Mouse (Mus musculus): ENCODE measurements around the gene Rbm44. TPM values are rescaled to one million over a fixed set of nuclear protein-coding genes. Genes with fewer than 3 reads are reported as not detected.
A peak's percentile ranks its signal among the peaks of the same experiment; 100 is the strongest.

Gene Rbm44
- total RNA-seq (2018; cell fraction: chromatin; rRNA removed): 1 to 10 TPM in 5 of 26 experiments, under 1 TPM in 9, not detected in 12; 0.33 to 1.8 (median 0.61) TPM
- under 1 TPM in 21 of 26 experiments, not detected in 5; 0.03 to 0.58 (median 0.14) TPM for total RNA-seq (2018; cell fraction: cytosol; rRNA removed)
- 1 to 10 TPM in 4 of 26 experiments, under 1 TPM in 9, not detected in 13; 0.24 to 3.2 (median 0.50) TPM for total RNA-seq (2018; cell fraction: nucleus; rRNA removed)
- 0.10 to 0.59 TPM in 2 of 3 replicates, not detected in the other for polyA plus RNA-seq (2018)

- no peaks in the 10 kb centered on the region for H3K36me3 ChIP-seq (ENCODE audit: inconsistent target)
- WGBS (ENCODE audit: missing documents): 85% methylated on average over 20 of the region's 20 CpGs
Observed at GRCm38 (mm10) chr1:91144813-91145212, at the start of gene Rbm44. Rbm44 (plus strand) TSS chr1:91145089.

DNA sequence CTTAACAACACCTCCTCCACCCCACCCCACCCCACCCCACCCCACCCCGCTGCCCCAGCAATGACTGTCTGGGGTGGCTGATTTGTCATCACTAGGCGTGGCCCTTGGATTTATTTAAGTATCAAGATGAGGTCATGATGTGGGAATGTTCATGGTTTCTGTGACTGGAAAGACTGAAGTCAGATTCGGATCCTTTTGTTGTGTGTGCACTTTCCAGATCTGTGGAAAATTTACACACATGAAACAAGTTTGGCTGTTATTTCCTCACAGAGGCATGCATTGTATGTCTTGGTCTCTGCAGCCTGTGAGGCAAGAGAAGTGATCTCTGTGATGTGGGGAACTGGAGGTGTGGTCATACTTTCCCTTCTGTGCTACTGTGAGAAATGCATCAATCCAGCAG lies 49.6 kb upstream of the Rbm44 start:
- Histone ChIP-seq H3K79me2 (ENCODE audit: inconsistent target) (peaks cover 98% of the 10 kb centered on the region), H3K4me3 (ENCODE audit: inconsistent target) (no peak overlapping the region), H3K36me3 (ENCODE audit: inconsistent target) (no peaks in the 10 kb centered on the region; the same call in 1 of the 2 replicates), H3K27ac (peak overlapping the region; percentile 17; the same call in 1 of the 2 replicates)
- WGBS (ENCODE audit: missing documents): 58% methylated on average over 2 of the region's 3 CpGs

More at GRCm38 (mm10) chr1:91144813-91145212, at the start of gene Rbm44:
- Histone ChIP-seq H3K27ac (no peak within 1 kb of the TSS), H3K79me2 (ENCODE audit: inconsistent target) (no peaks in the 10 kb centered on the region), H3K4me3 (ENCODE audit: inconsistent target) (no peak within 1 kb of the TSS)

- peaks cover 98% of the 10 kb centered on the region for H3K79me2 ChIP-seq (ENCODE audit: inconsistent target)
- no peak overlapping the region for H3K4me3 ChIP-seq (ENCODE audit: inconsistent target)
- whole genome bisulfite sequencing (ENCODE audit: missing documents): 94% methylated on average over 1 of the region's 1 CpGs
- H3K27ac ChIP-seq: peak overlapping the region; percentile 40
- peaks cover 3% of the 10 kb centered on the region for H3K36me3 ChIP-seq (ENCODE audit: inconsistent target)
Observed at GRCm38 (mm10) chr1:91095853-91096252, 49.0 kb upstream of the Rbm44 start.

- Histone ChIP-seq H3K79me2 (ENCODE audit: inconsistent target) (peaks cover 98% of the 10 kb centered on the region), H3K4me3 (ENCODE audit: inconsistent target) (no peak overlapping the region), H3K27ac (peak overlapping the region; percentile 40), H3K36me3 (ENCODE audit: inconsistent target) (peaks cover 10% of the 10 kb centered on the region)
- WGBS (ENCODE audit: missing documents): 34% methylated on average over 5 of the region's 5 CpGs
Observed at GRCm38 (mm10) chr1:91096490-91096889, 48.4 kb upstream of the Rbm44 start.

DNA sequence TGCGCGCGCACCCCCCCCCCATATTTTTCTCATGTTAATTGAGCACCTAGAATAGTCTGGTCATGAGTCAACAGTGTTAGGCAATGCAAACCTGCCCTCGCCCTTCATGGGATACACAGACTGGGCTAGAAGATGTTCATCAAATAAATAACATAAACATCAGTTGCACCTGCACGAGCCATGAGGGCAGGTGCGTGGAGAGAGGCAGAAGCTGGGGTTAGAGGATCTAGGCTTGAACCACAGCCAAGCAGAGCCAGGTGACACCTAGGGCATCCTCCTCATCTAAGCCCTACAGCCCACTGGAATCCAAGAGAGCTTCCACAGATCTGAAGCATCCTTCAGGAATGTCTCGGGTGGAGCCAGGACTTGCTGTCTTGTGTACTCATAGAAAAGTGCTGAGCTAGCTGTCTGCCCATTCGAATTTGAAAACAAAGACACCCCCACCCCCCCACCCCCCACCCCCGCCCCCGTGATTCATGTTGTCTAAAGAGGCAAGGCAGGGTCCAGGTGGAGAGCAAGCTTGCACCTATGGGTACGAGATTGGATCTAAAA lies 47.5 kb upstream of the Rbm44 start:
- peaks cover 18% of the 10 kb centered on the region for H3K36me3 ChIP-seq (ENCODE audit: inconsistent target)
- H3K79me2 ChIP-seq (ENCODE audit: inconsistent target): peaks cover 98% of the 10 kb centered on the region
- no peak overlapping the region for H3K27ac ChIP-seq
- 91% methylated on average over 11 of the region's 11 CpGs for WGBS (ENCODE audit: missing documents)
- no peak overlapping the region for H3K4me3 ChIP-seq (ENCODE audit: inconsistent target)

DNA sequence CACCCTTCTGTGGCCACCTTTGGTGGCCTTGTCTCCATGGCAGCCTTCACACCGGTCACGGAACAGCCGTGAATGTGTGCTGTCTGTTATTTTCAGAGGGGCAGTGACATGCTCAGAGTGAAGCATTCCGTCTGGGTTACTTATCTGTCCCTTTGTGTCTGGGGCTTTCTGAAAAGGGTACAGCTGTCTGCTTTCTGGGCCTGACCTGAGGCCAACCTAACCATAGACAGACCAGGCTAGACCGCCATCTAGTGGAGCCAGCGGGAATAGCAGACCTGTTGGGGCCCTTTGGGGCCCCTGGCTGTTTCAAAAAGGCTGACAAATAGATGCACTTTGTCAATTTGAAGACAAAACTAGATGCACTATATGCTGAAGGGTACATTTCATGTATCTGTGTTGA lies 46.0 kb upstream of the Rbm44 start:
- peaks cover 34% of the 10 kb centered on the region for H3K36me3 ChIP-seq (ENCODE audit: inconsistent target)
- no peak overlapping the region for H3K4me3 ChIP-seq (ENCODE audit: inconsistent target)
- 40% methylated on average over 6 of the region's 6 CpGs for WGBS (ENCODE audit: missing documents)
- H3K79me2 ChIP-seq (ENCODE audit: inconsistent target): peaks cover 83% of the 10 kb centered on the region
- no peak overlapping the region for H3K27ac ChIP-seq

DNA sequence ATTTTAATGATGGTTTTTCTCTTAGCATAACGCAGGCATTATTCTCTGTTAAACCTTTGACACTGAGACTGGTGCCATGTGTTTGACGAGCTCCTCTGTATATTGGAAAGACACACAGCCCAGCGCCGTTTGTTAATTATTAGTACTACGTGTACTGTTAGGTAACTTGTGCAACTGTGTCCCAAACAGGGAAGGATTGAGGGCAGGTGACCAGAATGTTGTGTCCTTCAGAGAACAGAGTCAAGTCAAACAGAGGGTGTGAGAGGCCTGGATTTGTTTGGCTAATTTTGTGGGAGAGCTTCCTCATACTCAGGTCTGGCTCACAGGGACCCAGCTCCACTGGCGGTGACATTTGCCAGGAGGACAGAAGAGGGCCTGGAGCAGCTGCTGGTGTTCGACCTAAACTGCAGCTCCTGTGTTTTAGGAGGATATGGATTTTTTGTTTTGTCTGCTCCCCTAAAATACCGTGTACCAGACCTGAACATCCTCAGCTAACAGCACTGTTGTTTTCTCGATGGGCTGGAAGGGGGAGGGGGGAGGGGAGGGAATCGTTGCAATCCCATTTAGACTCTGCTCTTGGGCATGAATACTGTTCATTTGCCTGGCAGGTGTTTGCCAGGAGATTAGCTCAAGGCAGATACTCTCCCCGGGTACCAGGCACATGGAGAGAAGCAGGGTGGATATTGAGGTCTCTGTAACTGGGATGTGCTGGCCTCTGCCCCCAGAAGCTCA lies 43.0 kb upstream of the Rbm44 start:
- Histone ChIP-seq H3K79me2 (ENCODE audit: inconsistent target) (peaks cover 55% of the 10 kb centered on the region), H3K36me3 (ENCODE audit: inconsistent target) (peaks cover 63% of the 10 kb centered on the region), H3K4me3 (ENCODE audit: inconsistent target) (no peak overlapping the region), H3K27ac (no peak overlapping the region)
- WGBS (ENCODE audit: missing documents): 94% methylated on average over 11 of the region's 11 CpGs

DNA sequence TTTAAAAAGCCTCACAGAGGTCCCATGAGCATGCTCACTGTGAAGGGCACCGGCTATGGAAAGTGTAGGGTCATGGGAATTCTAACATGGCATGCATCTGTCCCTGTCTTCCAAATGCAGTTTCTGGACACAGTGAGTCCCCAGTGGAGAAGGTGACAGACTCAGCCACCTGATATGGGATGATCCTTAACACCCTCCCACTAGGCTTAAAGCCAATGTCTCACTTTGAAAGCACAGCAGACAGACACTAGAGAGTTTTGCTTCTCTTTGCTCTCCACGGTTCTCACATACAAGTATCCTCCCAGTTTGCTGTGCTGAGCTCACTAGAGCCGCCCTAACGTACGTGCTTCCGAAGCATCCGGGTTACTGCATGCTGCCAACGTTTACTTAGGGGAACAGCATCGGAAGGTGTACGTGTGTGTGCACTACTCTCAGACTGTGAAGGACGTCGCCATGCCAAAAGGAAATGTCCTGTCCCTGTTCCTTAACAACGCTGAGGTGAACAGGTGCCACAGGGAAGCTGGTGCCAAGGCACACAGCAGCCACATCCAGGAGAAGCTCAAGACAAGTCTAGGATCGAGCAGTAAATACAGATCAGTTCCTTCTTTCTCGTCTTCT lies 41.4 kb upstream of the Rbm44 start:
- Histone ChIP-seq H3K79me2 (ENCODE audit: inconsistent target) (peaks cover 39% of the 10 kb centered on the region), H3K27ac (no peak overlapping the region), H3K36me3 (ENCODE audit: inconsistent target) (peaks cover 78% of the 10 kb centered on the region), H3K4me3 (ENCODE audit: inconsistent target) (no peak overlapping the region)
- 92% methylated on average over 15 of the region's 15 CpGs for WGBS (ENCODE audit: missing documents)

- 89% methylated on average over 5 of the region's 5 CpGs for WGBS (ENCODE audit: missing documents)
- H3K79me2 ChIP-seq (ENCODE audit: inconsistent target): no peaks in the 10 kb centered on the region
- no peak overlapping the region for H3K27ac ChIP-seq
- H3K4me3 ChIP-seq (ENCODE audit: inconsistent target): no peak overlapping the region
- peaks cover 93% of the 10 kb centered on the region for H3K36me3 ChIP-seq (ENCODE audit: inconsistent target)
Observed at GRCm38 (mm10) chr1:91107548-91107947, 37.3 kb upstream of the Rbm44 start.

- Histone ChIP-seq H3K4me3 (ENCODE audit: inconsistent target) (no peak overlapping the region), H3K36me3 (ENCODE audit: inconsistent target) (peaks cover 93% of the 10 kb centered on the region), H3K79me2 (ENCODE audit: inconsistent target) (no peaks in the 10 kb centered on the region), H3K27ac (no peak overlapping the region)
- WGBS (ENCODE audit: missing documents): 82% methylated on average over 4 of the region's 4 CpGs
Observed at GRCm38 (mm10) chr1:91109302-91109701, 35.6 kb upstream of the Rbm44 start.

- H3K79me2 ChIP-seq (ENCODE audit: inconsistent target): no peaks in the 10 kb centered on the region
- 97% methylated on average over 13 of the region's 14 CpGs for WGBS (ENCODE audit: missing documents)
Observed at GRCm38 (mm10) chr1:91112171-91112570, 32.7 kb upstream of the Rbm44 start.

DNA sequence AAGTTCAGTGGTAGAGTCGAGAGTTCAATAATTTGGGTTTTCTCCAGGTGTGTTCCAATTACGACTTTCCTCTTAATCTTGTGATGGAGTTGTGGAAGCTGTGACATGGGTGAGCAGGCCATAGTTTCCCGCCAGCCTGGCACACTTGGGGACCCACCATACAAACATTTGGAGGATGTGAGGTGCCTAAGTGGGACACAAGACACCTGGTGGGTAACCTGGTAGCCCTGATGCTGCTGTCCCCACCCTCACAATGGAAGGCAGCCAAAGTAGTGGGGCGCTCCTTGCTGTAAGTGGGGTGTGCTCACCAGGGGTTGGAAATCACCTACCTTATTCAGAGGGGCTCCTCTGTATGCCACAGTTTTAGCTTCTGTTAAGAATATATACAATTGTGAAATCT lies 32.3 kb upstream of the Rbm44 start:
- Histone ChIP-seq H3K36me3 (ENCODE audit: inconsistent target) (peaks cover 88% of the 10 kb centered on the region), H3K27ac (no peak overlapping the region)

More at GRCm38 (mm10) chr1:91112171-91112570, 32.7 kb upstream of the Rbm44 start:
- H3K36me3 ChIP-seq (ENCODE audit: inconsistent target): peaks cover 87% of the 10 kb centered on the region
- H3K4me3 ChIP-seq (ENCODE audit: inconsistent target): no peak overlapping the region
- H3K27ac ChIP-seq: no peak overlapping the region

GRCm38 (mm10) chr1:91122121-91122520 lies 22.8 kb upstream of the Rbm44 start:
- Histone ChIP-seq H3K27ac (no peak overlapping the region), H3K79me2 (ENCODE audit: inconsistent target) (no peaks in the 10 kb centered on the region), H3K36me3 (ENCODE audit: inconsistent target) (peaks cover 92% of the 10 kb centered on the region), H3K4me3 (ENCODE audit: inconsistent target) (no peak overlapping the region)
- 98% methylated on average over 11 of the region's 11 CpGs for WGBS (ENCODE audit: missing documents)

More for the DNA sequence above, 32.3 kb upstream of the Rbm44 start:
- Histone ChIP-seq H3K79me2 (ENCODE audit: inconsistent target) (no peaks in the 10 kb centered on the region), H3K4me3 (ENCODE audit: inconsistent target) (no peak overlapping the region)
- 98% methylated on average over 4 of the region's 4 CpGs for WGBS (ENCODE audit: missing documents)

- Histone ChIP-seq H3K27ac (no peak overlapping the region), H3K79me2 (ENCODE audit: inconsistent target) (no peaks in the 10 kb centered on the region), H3K4me3 (ENCODE audit: inconsistent target) (no peak overlapping the region), H3K36me3 (ENCODE audit: inconsistent target) (peaks cover 93% of the 10 kb centered on the region)
- WGBS (ENCODE audit: missing documents): 98% methylated on average over 5 of the region's 5 CpGs
Observed at GRCm38 (mm10) chr1:91123004-91123403, 21.9 kb upstream of the Rbm44 start.

DNA sequence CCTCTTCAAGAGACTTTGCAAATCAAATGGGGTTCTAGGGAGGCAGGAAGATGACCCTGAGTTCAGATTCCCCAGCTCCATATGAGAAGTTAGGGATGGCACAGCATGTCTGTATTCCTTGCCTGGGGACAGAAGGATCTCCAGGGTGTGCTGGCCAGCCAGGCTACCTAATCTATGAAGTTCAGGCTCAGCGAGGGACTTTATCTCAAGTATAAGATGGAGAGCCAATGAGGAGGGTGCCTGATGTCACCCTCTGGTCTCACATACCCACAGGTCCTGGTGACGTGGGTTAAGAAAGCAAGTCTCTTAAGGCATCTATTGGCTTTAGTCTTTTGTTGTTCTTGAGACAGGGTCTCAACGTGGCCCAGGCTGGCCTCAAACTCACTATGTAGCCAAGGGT lies 21.4 kb upstream of the Rbm44 start:
- Histone ChIP-seq H3K4me3 (ENCODE audit: inconsistent target) (no peak overlapping the region), H3K27ac (no peak overlapping the region), H3K36me3 (ENCODE audit: inconsistent target) (peaks cover 93% of the 10 kb centered on the region), H3K79me2 (ENCODE audit: inconsistent target) (no peaks in the 10 kb centered on the region)
- WGBS (ENCODE audit: missing documents): 89% methylated on average over 3 of the region's 3 CpGs
